Mouse (Mus musculus) midbrain, embryonic 14.5 days (tissue): ENCODE measurements around the gene Slc35e2. TPM values are rescaled to one million over a fixed set of nuclear protein-coding genes. Genes with fewer than 3 reads are reported as not detected.
A peak's percentile ranks its signal among the peaks of the same experiment; 100 is the strongest.
"Not testable (repeated sequence)": the region's sequence is repeated elsewhere in the genome, so short reads cannot be mapped to it uniquely, and the experiment has no call there.

Source experiments
- ATAC-seq: fragments of 200-750 bp; cut with Nextera tagmentation; 2 replicates; pipeline ENCODE4 v1.8.0; 2017; ENCODE audit warnings: moderate number of reproducible peaks, moderate library complexity; ENCODE audit not compliant: low FRiP score, low TSS enrichment
- DNase-seq: peaks from one replicate; pipeline ENCODE4 v3.0.0-alpha.2; 2015
- H3K27ac ChIP-seq: fragments of 300-500 bp; sonication (generic); replicated peaks from 2 replicates; pipeline ENCODE4 v1.5.1; 2014; ENCODE audit warnings: mild to moderate bottlenecking, low read depth, low read length, moderate library complexity
- H3K27me3 ChIP-seq: fragments of 300-500 bp; sonication (generic); 2 replicates; pipeline ENCODE4 v1.6.1; 2014; ENCODE audit warnings: low read length, control low read depth, mixed read lengths; ENCODE audit not compliant: control insufficient read depth, insufficient read depth
- H3K36me3 ChIP-seq: fragments of 300-500 bp; sonication (generic); 2 replicates; pipeline ENCODE4 v1.6.1; 2014; ENCODE audit warnings: low read length, control low read depth; ENCODE audit not compliant: control insufficient read depth, insufficient read depth
- H3K4me1 ChIP-seq: fragments of 300-500 bp; sonication (generic); 2 replicates; pipeline ENCODE4 v1.6.1; 2014; ENCODE audit warnings: mild to moderate bottlenecking, antibody characterized with exemption, low read length, control low read depth; ENCODE audit not compliant: control insufficient read depth, insufficient read depth
- H3K4me2 ChIP-seq: fragments of 300-500 bp; sonication (generic); 2 replicates; pipeline ENCODE4 v1.6.1; 2014; ENCODE audit warnings: mild to moderate bottlenecking, low read length, moderate library complexity
- H3K4me3 ChIP-seq: fragments of 300-500 bp; sonication (generic); replicated peaks from 2 replicates; pipeline ENCODE4 v1.5.1; 2014; ENCODE audit warnings: low read depth, low read length
- H3K9ac ChIP-seq: fragments of 300-500 bp; sonication (generic); replicated peaks from 2 replicates; pipeline ENCODE4 v1.6.1; 2014; ENCODE audit warnings: mild to moderate bottlenecking, low read length, moderate library complexity
- H3K9me3 ChIP-seq: fragments of 300-500 bp; sonication (generic); 2 replicates; pipeline ENCODE4 v1.6.1; 2016; ENCODE audit warnings: low read length, control low read depth, mixed read lengths; ENCODE audit not compliant: control insufficient read depth
- WGBS: fragments of 180-500 bp; shearing (Covaris S2); extraction: QIAGEN DNeasy Blood & Tissue Kit; methylation state at CpG from one replicate; pipeline ENCODE4 v1.1.7; 2014; 5-methylcytosine and 5-hydroxymethylcytosine counted together
- polyA plus RNA-seq: library from polyadenylated mRNA; unstranded; fragments of >200 nt; fragmentation: Nextera tagmentation; extraction: Ambion mirVana; gene quantifications from 2 replicates; pipeline ENCODE4 v1.2.1, GENCODE M21; 2014

Gene Slc35e2
- polyA plus RNA-seq, 1 experiment from 2014 or later, result 19.9 TPM

- DNase-seq (peak; percentile 98), ATAC-seq (peak; percentile 95)
- Histone ChIP-seq H3K36me3 (peaks cover 27% of the 10 kb centered on the region), H3K4me2 (peak overlapping the region; percentile 92), H3K27ac (peak overlapping the region; percentile 90), H3K4me1 (peaks cover 11% of the 10 kb centered on the region), H3K9ac (peak overlapping the region; percentile 81), H3K4me3 (peak overlapping the region; percentile 84), H3K27me3 (no peaks in the 10 kb centered on the region), H3K9me3 (no peaks in the 10 kb centered on the region)
- WGBS, result under 1% methylated on average over 69 of the region's 69 CpGs
Measured at GRCm38 (mm10) chr4:155563400-155564231, 37.6 kb upstream of the Slc35e2 start.

GRCm38 (mm10) chr4:155564315-155565069, 36.7 kb upstream of the Slc35e2 start:
- Histone ChIP-seq H3K4me2 (peak overlapping the region; percentile 92), H3K9me3 (no peaks in the 10 kb centered on the region), H3K4me3 (peak overlapping the region; percentile 84), H3K27ac (peak overlapping the region; percentile 90), H3K27me3 (no peaks in the 10 kb centered on the region), H3K4me1 (peaks cover 11% of the 10 kb centered on the region), H3K9ac (peak overlapping the region; percentile 81), H3K36me3 (peaks cover 18% of the 10 kb centered on the region)
- DNase-seq (no peak), ATAC-seq (no peak)
- WGBS, result 20% methylated on average over 20 of the region's 20 CpGs

DNA sequence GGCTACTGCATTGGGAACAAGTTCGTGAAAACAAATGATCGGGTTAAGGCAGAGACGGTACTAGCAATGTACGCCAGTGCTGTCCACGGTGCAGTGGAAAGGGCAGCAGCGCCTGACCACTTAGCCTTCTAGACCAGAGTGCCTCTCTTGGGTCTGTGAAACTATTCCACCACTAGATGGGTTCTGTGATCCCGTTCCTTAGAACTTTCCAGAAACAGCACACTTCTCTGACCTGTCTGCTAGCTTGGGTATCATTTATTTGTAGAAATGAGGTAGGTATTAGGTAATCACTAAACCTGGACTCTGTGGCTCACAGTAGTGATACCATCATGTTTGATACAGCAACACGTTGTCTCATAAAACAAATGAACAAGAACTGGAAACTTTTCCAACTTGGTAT, 34.7 kb upstream of the Slc35e2 start:
- Histone ChIP-seq H3K27me3 (no peaks in the 10 kb centered on the region), H3K36me3 (no peaks in the 10 kb centered on the region), H3K9me3 (no peaks in the 10 kb centered on the region), H3K4me1 (peaks cover 11% of the 10 kb centered on the region), H3K4me2 (no peak overlapping the region), H3K27ac (no peak overlapping the region), H3K4me3 (no peak overlapping the region), H3K9ac (no peak overlapping the region)
- ATAC-seq (no peak), DNase-seq (no peak)
- WGBS, result 86% methylated on average over 8 of the region's 8 CpGs

DNA sequence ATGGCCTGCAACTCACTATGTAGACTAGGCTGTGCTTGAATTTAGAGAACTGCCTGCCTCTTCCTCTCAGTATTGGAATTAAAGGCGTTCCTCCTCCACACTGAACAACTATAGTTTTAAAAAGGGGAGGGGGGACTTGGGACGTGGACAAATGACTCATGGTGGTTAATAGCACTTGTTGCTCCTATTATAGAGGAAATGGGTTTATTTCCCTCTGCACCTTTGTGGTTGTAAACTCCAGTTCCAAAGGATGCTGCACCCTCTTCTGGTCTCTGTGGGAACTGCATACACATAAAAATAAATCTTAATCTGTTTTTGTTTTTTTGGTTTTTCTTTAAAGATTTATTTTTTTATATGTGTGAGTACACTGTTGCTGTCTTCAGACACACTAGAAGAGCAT, 33.0 kb upstream of the Slc35e2 start:
- H3K9ac ChIP-seq, result no peak overlapping the region
- ATAC-seq, result no peak
- no peak overlapping the region for H3K27ac ChIP-seq
- H3K27me3 ChIP-seq, result no peaks in the 10 kb centered on the region
- H3K4me3 ChIP-seq, result no peak overlapping the region
- peak; percentile 67 for DNase-seq
- H3K4me2 ChIP-seq, result no peak overlapping the region
- WGBS, result 42% methylated on average over 2 of the region's 2 CpGs
- H3K4me1 ChIP-seq, result peaks cover 11% of the 10 kb centered on the region
- H3K36me3 ChIP-seq, result no peaks in the 10 kb centered on the region
- no peaks in the 10 kb centered on the region for H3K9me3 ChIP-seq

DNA sequence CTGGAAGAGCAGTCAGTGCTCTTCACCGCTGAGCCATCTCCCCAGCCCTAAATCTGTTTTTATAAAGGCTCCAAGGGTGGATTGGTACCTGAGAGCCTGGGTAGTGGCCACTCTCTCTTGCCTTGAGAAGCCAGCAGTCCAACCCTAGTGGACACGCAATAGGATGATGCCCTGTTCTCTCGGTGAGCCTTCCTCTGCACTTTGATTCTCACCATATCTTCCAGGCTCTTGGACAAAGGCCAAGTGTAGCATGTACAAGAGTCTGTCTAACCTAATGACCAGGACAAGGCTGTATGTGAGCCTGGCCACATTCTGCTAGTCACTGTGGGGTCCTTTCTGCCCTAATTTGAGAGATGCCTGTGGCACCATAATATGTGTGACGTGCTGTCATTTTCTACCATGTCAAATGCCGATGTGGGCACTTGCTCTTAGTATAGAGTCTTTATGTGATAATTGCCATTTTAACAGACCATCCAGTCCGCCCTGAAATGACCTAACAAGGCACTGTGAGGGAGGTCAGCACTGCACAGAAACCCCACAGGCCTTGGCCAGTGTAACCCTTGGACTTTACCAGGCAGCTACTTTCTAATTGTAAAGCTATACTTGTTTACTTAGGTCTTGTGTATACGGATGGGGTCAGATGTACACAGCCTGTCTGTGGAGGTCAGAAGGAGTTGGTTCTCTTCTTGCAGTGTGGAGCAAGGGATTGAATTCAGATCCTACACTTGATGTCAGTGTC, 32.4 kb upstream of the Slc35e2 start:
- Histone ChIP-seq H3K27ac (no peak overlapping the region), H3K27me3 (no peaks in the 10 kb centered on the region), H3K9ac (no peak overlapping the region), H3K36me3 (no peaks in the 10 kb centered on the region), H3K4me2 (no peak overlapping the region), H3K4me1 (peaks cover 11% of the 10 kb centered on the region), H3K4me3 (no peak overlapping the region), H3K9me3 (no peaks in the 10 kb centered on the region)
- WGBS, result 92% methylated on average over 7 of the region's 7 CpGs
- ATAC-seq (no peak), DNase-seq (no peak)

DNA sequence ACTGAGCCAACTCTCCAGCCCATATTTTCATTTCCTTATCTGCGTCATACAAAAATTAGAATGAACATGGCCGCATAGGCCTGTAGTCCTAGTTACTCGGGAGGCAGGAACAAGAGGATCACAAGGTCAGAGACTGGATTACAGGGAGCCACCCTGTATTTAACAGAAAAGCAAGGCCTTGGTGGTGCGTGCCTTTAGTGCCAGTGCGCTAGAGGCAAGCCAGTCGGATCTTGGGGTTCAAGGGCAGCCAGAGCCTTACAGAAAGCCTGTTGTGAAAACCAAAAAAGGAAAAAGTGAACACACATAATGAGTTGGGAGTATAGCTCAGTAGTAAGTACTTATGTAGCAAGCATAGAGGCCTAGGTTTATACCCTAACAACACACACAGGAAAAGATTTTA, 31.4 kb upstream of the Slc35e2 start:
- Histone ChIP-seq H3K9ac (no peak overlapping the region), H3K27ac (no peak overlapping the region), H3K4me2 (no peak overlapping the region), H3K9me3 (no peaks in the 10 kb centered on the region), H3K27me3 (no peaks in the 10 kb centered on the region), H3K36me3 (no peaks in the 10 kb centered on the region), H3K4me1 (peaks cover 5% of the 10 kb centered on the region), H3K4me3 (no peak overlapping the region)
- no peak for ATAC-seq
- no peak for DNase-seq
- WGBS, result 94% methylated on average over 6 of the region's 6 CpGs

DNA sequence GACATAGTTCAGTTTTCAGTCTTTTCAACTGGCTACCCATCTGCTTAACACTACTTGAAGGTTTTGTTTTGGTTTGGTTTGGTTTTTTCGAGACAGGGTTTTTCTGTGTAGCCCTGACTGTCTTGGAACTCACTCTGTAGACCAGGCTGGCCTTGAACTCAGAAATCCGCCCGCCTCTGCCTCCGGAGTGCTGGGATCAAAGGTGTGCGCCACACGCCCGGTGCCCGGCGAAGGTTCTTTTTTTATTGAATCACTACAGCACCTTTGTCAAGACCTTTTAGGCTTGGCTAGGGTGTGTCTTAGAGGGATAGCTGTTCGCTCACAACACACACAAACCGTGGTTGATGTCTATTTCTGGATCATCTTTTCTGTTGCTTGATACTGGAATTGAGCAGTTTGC, 30.9 kb upstream of the Slc35e2 start:
- not testable (repeated sequence) for ATAC-seq, H3K4me3 ChIP-seq

GRCm38 (mm10) chr4:155571442-155571841, 29.8 kb upstream of the Slc35e2 start:
- DNase-seq (no peak), ATAC-seq (no peak)
- H3K9ac ChIP-seq, result no peak overlapping the region
- 82% methylated on average over 2 of the region's 2 CpGs for WGBS
- no peaks in the 10 kb centered on the region for H3K4me1 ChIP-seq
- H3K27ac ChIP-seq, result no peak overlapping the region
- H3K4me2 ChIP-seq, result no peak overlapping the region
- H3K4me3 ChIP-seq, result no peak overlapping the region
- no peaks in the 10 kb centered on the region for H3K9me3 ChIP-seq
- no peaks in the 10 kb centered on the region for H3K27me3 ChIP-seq
- no peaks in the 10 kb centered on the region for H3K36me3 ChIP-seq

More for the DNA sequence above, 30.9 kb upstream of the Slc35e2 start:
- not testable (repeated sequence) for H3K36me3 ChIP-seq, DNase-seq, H3K9me3 ChIP-seq, H3K27ac ChIP-seq, H3K27me3 ChIP-seq, H3K4me1 ChIP-seq, H3K4me2 ChIP-seq, H3K9ac ChIP-seq
- 96% methylated on average over 11 of the region's 11 CpGs for WGBS
